Mouse (Mus musculus) kidney, embryonic 16.5 days (tissue): ENCODE data around the gene Wdr81. TPM values are rescaled to one million over a fixed set of nuclear protein-coding genes. Genes with fewer than 3 reads are reported as not detected.

Experiments used
- ATAC-seq: fragments of 200-750 bp; cut with Nextera tagmentation; 2 replicates; pipeline ENCODE4 v1.8.0; 2017; ENCODE audit warnings: moderate TSS enrichment; ENCODE audit not compliant: low FRiP score, low TSS enrichment
- H3K27ac ChIP-seq: fragments of 300-500 bp; sonication (generic); 2 replicates; pipeline ENCODE4 v1.5.1; 2014; ENCODE audit warnings: low read length
- H3K27me3 ChIP-seq: fragments of 300-500 bp; sonication (generic); 2 replicates; pipeline ENCODE4 v1.6.1; 2014; ENCODE audit warnings: low read length, control low read depth, mixed read lengths; ENCODE audit not compliant: insufficient read depth
- H3K36me3 ChIP-seq: fragments of 300-500 bp; sonication (generic); 2 replicates; pipeline ENCODE4 v1.6.1; 2014; ENCODE audit warnings: low read length, control low read depth, mixed read lengths; ENCODE audit not compliant: insufficient read depth
- H3K4me1 ChIP-seq: fragments of 300-500 bp; sonication (generic); 2 replicates; pipeline ENCODE4 v1.6.1; 2014; ENCODE audit warnings: low read length, control low read depth, mixed read lengths; ENCODE audit not compliant: insufficient read depth
- H3K4me2 ChIP-seq: fragments of 300-500 bp; sonication (generic); replicated peaks from 2 replicates; pipeline ENCODE4 v1.6.1; 2014; ENCODE audit warnings: low read depth, low read length
- H3K4me3 ChIP-seq: fragments of 300-500 bp; sonication (generic); 2 replicates; pipeline ENCODE4 v1.5.1; 2014; ENCODE audit warnings: mild to moderate bottlenecking, low read length
- H3K9ac ChIP-seq: fragments of 300-500 bp; sonication (generic); replicated peaks from 2 replicates; pipeline ENCODE4 v1.6.1; 2014; ENCODE audit warnings: low read length
- H3K9me3 ChIP-seq: fragments of 300-500 bp; sonication (generic); 2 replicates; pipeline ENCODE4 v1.6.1; 2016; ENCODE audit warnings: low read length, control low read depth
- WGBS: fragments of 180-500 bp; shearing (Covaris S2); extraction: QIAGEN DNeasy Blood & Tissue Kit; methylation state at CpG from one replicate; pipeline ENCODE4 v1.1.7; 2014; 5-methylcytosine and 5-hydroxymethylcytosine counted together
- polyA plus RNA-seq: library from polyadenylated mRNA; unstranded; fragments of >200 nt; fragmentation: Nextera tagmentation; extraction: Ambion mirVana; gene quantifications from 2 replicates; pipeline ENCODE4 v1.2.1, GENCODE M21; 2015

Wdr81 gene
- polyA plus RNA-seq, 1 experiment from 2014 or later, result 7.2 TPM

DNA sequence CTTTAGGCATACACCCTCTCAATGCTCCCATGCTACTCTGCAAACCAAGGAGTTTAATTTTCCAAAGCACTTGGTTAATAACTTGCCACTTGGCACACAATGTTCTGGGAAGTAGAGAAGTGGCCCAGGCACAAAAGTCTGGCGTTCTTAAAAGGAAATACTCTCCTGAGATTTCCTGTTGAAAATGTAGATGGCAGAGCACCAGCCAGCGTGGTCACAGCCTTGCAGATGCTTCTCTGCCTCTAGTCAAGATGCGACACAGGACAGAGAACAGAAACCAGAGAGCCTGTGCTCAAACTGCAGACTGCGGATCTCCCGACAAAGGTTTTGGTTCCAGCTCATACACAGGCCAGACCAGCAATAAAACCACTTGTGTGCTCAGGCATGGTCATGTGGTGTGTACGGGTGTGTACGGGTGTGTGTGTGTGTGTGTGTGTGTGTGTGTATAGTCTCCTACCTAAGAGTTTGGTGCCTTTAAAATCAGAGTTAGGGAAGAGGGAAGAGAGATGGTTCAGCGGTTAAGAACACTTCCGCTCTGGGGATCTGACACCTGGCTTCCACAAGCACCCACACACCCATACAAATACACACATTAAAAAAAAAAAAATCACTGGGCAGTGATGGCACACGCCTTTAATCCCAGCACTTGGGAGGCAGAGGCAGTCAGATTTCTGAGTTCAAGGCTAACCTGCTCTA is 672 bp upstream of the Wdr81 start:
- Histone ChIP-seq H3K36me3 (no peaks in the 10 kb centered on the region), H3K9ac (peak overlapping the region; percentile 70), H3K27me3 (no peaks in the 10 kb centered on the region), H3K9me3 (no peaks in the 10 kb centered on the region), H3K4me2 (peak overlapping the region; percentile 92), H3K27ac (peak overlapping the region; percentile 52), H3K4me3 (peak overlapping the region; percentile 73), H3K4me1 (peaks cover 26% of the 10 kb centered on the region)
- WGBS, result 75% methylated on average over 10 of the region's 10 CpGs
- ATAC-seq, result no peak

DNA sequence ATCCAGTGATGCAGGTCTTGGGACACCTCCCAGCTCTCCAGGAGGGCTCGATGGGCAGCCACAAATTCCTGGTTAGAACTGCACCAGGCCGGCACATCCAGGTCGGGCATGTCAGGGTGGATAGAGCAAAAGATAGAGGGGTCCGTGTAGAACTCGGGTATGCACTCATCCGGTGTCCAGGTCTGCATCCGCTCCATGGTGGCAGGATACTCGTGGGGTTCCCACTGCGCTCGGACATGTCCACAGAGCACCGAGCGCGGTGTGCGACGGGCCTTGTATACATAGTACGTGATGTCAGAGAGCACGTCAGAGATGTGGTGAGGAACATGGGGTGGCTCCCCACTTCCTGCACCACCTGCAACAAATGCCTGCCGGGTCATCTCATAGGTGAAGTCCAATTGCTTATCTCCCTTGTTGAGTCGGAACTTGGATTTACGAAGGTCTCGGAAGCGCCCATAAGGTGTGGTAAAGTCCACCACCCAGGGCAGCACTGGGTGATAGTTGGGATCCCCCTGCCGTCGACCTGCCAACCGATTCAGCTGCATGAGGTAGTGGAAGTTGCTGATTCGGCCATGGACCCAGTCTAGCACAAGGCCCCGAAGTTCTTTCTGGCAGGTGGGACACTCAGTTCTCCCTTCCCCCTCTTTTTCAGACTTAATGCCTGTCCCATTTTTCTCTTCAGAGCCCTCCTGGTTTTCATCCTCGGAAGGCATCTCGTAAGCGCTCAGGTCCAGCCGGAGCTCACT is 1.5 kb downstream of the Wdr81 start:
- Histone ChIP-seq H3K27me3 (no peaks in the 10 kb centered on the region), H3K36me3 (peaks cover 10% of the 10 kb centered on the region; the same call in 1 of the 2 replicates), H3K9ac (peak overlapping the region; percentile 76; the same call in 1 of the 2 replicates), H3K9me3 (no peaks in the 10 kb centered on the region), H3K4me1 (peaks cover 15% of the 10 kb centered on the region), H3K4me3 (peak overlapping the region; percentile 73; the same call in 1 of the 2 replicates), H3K27ac (no peak overlapping the region), H3K4me2 (no peak overlapping the region)
- 93% methylated on average over 31 of the region's 31 CpGs for WGBS
- ATAC-seq, result no peak

DNA sequence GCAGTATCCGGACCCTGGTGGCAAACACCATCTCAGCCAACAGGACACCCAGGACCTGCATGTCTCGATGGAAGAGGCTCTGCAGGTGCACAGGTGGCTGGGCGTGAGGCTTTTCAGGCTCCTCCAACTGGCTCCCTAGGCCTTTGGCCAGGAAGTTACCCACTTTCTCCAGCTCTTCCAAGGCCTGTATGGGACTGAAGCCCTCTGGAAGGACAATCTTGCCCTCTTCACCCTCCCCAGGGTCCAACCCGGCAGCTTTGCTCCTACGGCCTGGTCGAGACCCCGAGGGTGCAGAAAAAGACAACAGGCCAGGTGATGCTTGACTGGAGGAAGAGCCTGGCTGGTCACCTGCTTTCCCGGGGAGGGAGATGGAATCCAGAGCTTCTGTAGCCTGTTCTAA is 2.4 kb downstream of the Wdr81 start:
- ATAC-seq, result no peak
- WGBS, result 95% methylated on average over 8 of the region's 8 CpGs
- peaks cover 14% of the 10 kb centered on the region; the same call in 1 of the 2 replicates for H3K36me3 ChIP-seq
- no peak overlapping the region for H3K9ac ChIP-seq
- no peaks in the 10 kb centered on the region for H3K9me3 ChIP-seq
- no peak overlapping the region for H3K4me2 ChIP-seq
- no peak overlapping the region for H3K4me3 ChIP-seq
- H3K27ac ChIP-seq, result no peak overlapping the region
- H3K27me3 ChIP-seq, result no peaks in the 10 kb centered on the region
- H3K4me1 ChIP-seq, result peaks cover 15% of the 10 kb centered on the region

DNA sequence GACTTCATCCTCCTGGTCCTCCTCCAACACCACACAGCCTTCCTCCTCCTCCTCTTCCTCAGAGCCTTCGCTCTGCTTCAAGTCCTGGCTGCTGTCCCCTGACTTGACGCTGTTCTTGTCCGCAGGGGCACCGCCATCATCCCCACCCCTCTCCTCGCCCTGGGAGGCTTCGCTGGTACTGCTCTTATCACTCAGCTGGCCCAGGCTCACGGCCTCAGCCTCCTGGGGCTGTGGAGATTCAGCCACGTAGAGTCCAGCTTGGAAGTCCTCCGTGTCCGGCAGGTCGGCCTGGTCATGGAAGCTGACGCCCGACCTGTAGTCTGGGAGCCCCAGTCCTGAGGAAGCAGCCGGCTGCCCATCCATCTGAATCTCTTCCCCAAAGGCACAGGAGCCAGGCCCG is 3.6 kb downstream of the Wdr81 start:
- H3K27ac ChIP-seq, result no peak overlapping the region
- peaks cover 14% of the 10 kb centered on the region; the same call in 1 of the 2 replicates for H3K36me3 ChIP-seq
- H3K4me3 ChIP-seq, result no peak overlapping the region
- no peak for ATAC-seq
- H3K4me1 ChIP-seq, result peaks cover 15% of the 10 kb centered on the region
- H3K9ac ChIP-seq, result no peak overlapping the region
- no peak overlapping the region for H3K4me2 ChIP-seq
- H3K27me3 ChIP-seq, result no peaks in the 10 kb centered on the region
- no peaks in the 10 kb centered on the region for H3K9me3 ChIP-seq
- 89% methylated on average over 15 of the region's 15 CpGs for WGBS

DNA sequence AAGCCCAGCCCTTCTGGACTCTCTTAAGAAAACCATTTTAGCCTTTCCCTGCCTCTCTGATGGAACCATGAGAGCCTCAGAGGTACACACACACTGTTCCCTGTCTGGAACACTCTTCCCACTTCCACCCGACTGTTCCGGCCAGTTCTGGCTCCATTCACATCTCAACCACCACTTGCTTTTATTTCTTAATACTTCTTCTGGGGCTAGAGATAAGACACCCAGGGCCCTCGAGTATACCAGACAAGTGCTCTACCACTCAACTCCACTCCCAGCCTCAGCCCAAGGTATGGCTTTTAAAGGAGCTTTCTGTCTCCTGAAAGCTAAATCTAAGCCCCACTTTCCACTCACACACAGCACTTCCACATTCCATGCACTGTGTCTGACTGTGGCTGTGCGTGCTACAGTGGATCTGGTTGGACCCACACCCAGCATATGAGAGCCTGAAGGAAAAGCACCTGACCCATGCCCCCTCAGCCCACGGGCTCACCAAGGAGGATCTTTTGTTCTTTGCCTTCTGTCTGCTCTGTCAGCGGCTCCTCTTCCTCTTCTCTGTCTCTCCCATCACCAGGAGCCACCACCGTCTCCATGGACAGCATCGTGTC is 4.1 kb downstream of the Wdr81 start:
- Histone ChIP-seq H3K27ac (no peak overlapping the region), H3K4me1 (peaks cover 14% of the 10 kb centered on the region), H3K9me3 (no peaks in the 10 kb centered on the region), H3K9ac (no peak overlapping the region), H3K36me3 (peaks cover 18% of the 10 kb centered on the region), H3K4me3 (no peak overlapping the region), H3K4me2 (no peak overlapping the region), H3K27me3 (no peaks in the 10 kb centered on the region)
- 85% methylated on average over 8 of the region's 8 CpGs for WGBS
- ATAC-seq, result no peak

DNA sequence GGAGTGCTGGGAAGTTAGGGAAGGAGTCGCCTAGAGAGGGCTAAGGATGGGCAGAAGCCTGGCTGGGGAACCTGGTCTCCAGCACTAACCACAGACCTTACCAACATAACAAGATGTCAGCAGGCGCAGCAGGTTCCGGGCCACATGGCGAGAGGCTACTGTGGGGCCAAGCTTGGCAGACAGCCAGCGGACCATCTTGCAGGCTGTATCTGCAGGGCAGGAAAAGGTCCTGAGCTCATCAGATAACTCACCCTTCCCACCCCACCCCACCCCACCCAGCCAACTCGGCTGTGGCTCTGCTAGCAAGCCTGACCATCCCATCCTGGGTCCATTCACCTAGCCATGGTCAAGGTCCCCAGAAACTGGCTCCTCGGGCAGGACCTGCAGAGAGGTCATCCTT is 4.8 kb downstream of the Wdr81 start:
- Histone ChIP-seq H3K4me1 (peaks cover 7% of the 10 kb centered on the region), H3K4me3 (no peak overlapping the region), H3K9ac (no peak overlapping the region), H3K36me3 (peaks cover 21% of the 10 kb centered on the region), H3K27me3 (no peaks in the 10 kb centered on the region), H3K9me3 (no peaks in the 10 kb centered on the region), H3K4me2 (no peak overlapping the region), H3K27ac (no peak overlapping the region)
- WGBS, result 73% methylated on average over 7 of the region's 7 CpGs
- ATAC-seq, result no peak

DNA sequence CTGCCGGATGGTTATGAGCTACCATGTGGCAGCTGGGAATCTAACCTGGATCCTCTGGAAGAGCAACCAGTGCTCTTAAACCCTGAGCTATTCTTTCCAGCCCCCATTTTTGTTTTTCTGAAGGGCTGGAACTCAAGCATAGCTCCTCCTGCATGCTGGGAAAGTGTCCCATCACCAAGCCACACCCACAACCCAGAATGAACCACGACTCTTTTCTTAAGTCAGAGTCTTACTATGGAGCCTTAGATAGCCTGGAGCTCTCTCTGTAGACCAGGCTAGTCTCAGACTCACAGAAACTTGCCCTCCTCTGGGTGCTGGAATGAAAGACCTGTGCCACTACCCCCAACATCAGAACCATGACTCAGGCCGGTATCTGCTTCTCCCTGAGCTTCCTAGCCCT is 5.9 kb downstream of the Wdr81 start:
- Histone ChIP-seq H3K4me3 (no peak overlapping the region), H3K36me3 (peaks cover 21% of the 10 kb centered on the region), H3K27ac (no peak overlapping the region), H3K9ac (no peak overlapping the region), H3K9me3 (no peaks in the 10 kb centered on the region), H3K27me3 (no peaks in the 10 kb centered on the region), H3K4me2 (no peak overlapping the region), H3K4me1 (peaks cover under 1% of the 10 kb centered on the region)
- 86% methylated on average over 3 of the region's 3 CpGs for WGBS
- ATAC-seq, result no peak

DNA sequence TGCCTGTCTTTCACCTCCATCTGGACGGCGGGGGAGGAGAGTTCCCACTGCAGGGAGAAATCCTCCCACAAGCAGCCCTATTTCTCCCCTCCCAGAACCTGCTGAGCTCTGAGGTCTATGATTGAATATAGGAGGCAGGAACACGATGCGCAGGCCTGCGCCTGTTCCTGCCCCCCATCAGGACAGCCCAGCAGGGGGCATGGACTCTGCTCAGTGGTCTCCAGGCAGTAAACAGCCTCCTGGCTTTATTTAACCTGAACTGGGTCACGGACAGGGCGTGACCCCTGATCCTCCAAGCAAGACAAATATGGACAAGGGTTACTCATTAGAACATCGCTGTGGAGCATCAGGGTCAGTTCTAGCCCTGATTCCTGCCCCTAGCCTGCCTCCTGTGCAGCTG is 10.8 kb downstream of the Wdr81 start:
- Histone ChIP-seq H3K9ac (no peak overlapping the region), H3K4me1 (no peaks in the 10 kb centered on the region), H3K27me3 (no peaks in the 10 kb centered on the region), H3K4me2 (no peak overlapping the region), H3K36me3 (peaks cover 15% of the 10 kb centered on the region), H3K4me3 (no peak overlapping the region), H3K9me3 (no peaks in the 10 kb centered on the region), H3K27ac (no peak overlapping the region)
- whole genome bisulfite sequencing, result 40% methylated on average over 8 of the region's 8 CpGs
- peak; percentile 89 for ATAC-seq

DNA sequence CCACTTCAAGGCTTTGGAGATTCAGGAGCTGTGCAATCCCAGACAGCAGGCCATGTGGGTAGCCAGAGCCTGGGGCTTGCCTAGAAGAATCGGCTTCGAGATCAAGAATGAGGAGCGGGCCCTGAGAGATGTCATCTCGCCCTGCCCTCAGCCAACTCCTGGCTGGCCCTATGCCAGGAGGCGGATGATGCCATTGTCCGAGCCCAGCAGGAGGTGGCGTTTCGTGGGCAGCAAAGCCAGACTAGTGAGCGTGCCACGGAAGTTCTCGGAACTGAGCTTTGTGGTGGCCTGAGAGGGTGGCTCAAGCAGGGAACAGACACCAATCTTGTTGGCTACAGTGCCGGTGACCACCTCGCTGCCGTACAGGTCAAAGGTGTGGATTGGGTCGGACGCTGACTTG is 12.9 kb downstream of the Wdr81 start:
- H3K9me3 ChIP-seq, result no peaks in the 10 kb centered on the region
- peaks cover 7% of the 10 kb centered on the region; the same call in 1 of the 2 replicates for H3K36me3 ChIP-seq
- H3K4me1 ChIP-seq, result no peaks in the 10 kb centered on the region
- no peak overlapping the region for H3K27ac ChIP-seq
- no peaks in the 10 kb centered on the region for H3K27me3 ChIP-seq
- 92% methylated on average over 16 of the region's 16 CpGs for WGBS
- no peak overlapping the region for H3K4me3 ChIP-seq
- H3K4me2 ChIP-seq, result no peak overlapping the region
- no peak overlapping the region for H3K9ac ChIP-seq
- ATAC-seq, result no peak

DNA sequence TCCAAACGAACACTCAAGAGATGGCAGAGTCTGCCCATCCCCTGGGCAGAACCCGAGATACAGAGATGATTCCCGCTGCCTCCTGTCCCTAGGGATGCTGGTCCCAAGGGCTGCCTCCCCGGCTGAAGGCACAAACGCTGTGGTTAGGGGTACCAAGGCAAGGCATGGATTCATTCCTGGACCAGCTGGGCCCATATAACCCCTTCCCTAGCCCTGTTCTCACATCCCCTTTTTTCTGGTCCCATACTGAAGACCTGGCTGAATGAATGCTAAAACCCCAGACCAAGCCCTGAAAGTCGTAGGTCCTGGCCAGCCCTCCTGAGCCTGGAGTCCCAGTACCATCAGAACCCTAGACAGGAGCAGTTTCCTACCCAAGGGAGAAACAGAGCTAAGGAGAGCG is 13.5 kb downstream of the Wdr81 start:
- Histone ChIP-seq H3K36me3 (peaks cover 7% of the 10 kb centered on the region; the same call in 1 of the 2 replicates), H3K4me1 (no peaks in the 10 kb centered on the region), H3K9me3 (no peaks in the 10 kb centered on the region), H3K27ac (no peak overlapping the region), H3K27me3 (no peaks in the 10 kb centered on the region), H3K4me2 (no peak overlapping the region), H3K4me3 (no peak overlapping the region), H3K9ac (no peak overlapping the region)
- no peak for ATAC-seq
- whole genome bisulfite sequencing, result 80% methylated on average over 7 of the region's 7 CpGs
